Mouse (Mus musculus) c-Kit-negative CD71-positive TER-119-positive erythroid progenitor cells, embryonic 14.5 days (primary cell): ENCODE measurements around the gene Mdk.

ENCODE experiments used
- DNase-seq: peaks from one replicate; pipeline ENCODE4 v3.0.0-alpha.2; 2013; ENCODE audit warnings: low read depth, low spot score

Mdk gene

DNA sequence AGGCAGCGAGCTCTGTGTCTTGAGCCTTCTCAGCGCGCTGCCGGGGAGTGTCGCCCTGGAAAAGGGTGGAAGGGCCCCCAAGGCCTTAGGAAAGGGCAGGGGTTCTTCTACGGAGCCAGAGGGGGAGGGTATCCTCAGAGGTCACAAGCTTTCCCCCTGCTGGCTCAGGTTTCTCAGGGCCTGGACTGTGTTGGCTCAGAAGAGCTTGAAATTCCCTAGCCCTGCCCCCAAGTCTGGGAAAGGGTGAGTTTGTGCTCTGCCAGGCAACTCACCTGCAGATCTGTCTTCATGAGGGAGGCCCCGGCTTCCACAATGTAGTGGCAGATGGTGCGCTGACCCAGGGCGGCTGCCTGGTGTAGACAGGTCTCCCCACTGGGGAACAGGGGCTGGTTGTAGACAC is 1.4 kb upstream of the Mdk start:
- DNase-seq = no peak

DNA sequence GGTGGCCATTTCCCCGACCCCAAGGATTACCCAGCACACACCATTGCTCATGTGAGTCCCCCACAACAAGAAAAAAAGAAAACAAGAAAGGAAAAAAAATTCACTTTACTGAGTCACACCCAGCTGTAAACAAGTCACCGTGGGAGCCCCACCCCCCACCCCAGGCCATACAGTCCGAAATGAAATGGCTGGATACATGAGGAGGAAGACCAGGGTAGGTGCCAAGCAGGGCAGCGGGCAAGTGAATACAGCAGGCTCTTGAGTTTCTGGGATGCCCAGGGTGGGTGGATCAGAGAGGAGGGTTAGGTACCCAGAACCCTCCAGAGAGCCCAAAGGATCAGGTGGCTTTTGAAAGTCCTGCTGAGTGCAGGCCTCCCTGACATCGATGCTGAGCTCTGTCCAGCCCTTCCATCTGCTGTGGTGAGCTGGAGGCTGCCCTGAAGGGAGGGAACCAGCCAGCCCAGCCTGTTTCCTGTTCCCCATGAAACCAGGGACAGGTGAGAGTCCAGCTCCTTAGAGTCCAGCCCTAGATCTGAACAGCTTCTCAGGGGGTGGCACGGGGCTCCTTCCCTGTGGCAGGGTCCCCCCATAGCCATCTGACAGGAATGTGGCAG is 747 bp upstream of the Mdk start:
- DNase-seq = no peak

DNA sequence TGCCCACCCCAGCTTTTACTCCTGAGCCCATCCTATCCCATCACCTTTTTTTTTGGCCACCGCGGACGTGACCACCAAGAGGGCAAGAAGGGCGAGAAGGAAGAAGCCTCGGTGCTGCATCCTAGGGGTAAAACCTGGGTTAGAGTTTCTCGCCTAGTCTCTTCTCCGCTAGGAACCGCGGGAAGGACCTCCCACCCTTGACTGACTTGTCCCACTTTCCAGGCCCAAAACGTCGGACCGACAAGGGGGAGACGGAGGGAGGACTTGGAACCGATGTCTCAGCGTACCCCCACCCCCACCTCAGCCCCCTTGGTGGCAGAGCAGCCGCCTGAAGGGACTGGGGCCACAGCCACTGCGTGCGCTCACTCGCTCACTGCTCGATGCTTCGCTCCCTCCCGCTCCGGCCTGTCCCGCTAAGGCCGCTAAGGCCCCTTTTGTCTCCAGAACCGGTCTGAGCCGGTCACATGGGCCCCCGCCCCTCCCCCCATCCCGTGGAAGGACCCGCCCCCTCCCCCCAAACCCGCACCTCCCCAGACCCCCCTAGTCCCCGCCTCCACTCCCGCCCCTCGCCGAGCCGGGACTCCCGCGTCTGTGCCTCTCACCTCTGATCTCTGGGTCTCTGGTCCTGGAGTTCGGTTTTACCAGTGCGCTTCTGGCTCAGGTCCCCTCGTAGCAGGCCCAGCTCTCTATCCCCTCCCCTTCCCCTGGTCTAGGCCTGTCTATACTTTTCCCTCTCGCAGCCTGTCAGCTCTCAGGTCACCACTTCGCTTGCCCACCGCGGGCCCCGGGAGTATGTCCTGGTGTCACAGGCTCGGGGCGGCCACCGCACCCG is 553 bp downstream of the Mdk start:
- DNase-seq = no peak

DNA sequence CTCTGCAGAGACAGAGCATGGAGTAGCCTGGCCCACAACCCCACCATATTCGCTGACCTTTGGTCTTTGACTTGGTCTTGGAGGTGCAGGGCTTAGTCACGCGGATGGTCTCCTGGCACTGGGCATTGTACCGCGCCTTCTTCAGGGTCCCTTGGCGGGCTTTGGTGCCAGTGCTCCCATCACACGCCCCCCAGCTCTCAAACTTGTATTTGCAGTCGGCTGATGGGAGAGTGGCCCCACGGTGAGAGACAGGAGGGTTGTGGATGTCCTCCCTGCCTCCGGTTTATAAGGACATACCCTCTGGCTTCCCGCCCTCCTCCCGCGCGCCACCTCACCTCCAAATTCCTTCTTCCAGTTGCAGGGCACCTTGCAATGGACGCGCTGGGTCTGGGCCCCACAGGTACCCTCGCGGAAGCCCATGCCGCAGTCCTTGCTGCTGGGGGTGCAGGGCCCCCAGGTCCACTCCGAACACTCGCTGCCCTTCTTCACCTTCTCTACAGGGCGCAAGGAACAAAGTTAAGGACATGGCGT is 1.3 kb downstream of the Mdk start:
- no peak for DNase-seq

DNA sequence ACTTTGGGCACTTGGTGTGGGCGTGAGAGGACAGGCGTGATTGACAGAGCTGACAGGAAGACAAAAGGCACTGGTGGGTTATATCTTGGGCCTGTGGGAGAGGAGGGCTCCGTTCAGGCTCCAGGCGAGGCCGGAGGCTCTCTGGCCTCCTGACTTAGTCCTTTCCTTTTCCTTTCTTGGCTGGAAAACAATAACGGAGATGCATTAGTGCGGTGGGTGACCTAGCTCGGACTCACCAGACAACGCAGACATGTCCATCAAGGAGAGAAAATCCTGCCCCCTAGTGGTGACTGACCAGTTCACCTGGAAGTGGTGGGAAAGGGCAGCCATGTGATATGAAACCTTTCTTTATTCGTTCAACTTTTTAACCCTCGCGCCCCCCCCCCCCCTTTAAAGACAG is 2.2 kb downstream of the Mdk start:
- peak; percentile 43 for DNase-seq

DNA sequence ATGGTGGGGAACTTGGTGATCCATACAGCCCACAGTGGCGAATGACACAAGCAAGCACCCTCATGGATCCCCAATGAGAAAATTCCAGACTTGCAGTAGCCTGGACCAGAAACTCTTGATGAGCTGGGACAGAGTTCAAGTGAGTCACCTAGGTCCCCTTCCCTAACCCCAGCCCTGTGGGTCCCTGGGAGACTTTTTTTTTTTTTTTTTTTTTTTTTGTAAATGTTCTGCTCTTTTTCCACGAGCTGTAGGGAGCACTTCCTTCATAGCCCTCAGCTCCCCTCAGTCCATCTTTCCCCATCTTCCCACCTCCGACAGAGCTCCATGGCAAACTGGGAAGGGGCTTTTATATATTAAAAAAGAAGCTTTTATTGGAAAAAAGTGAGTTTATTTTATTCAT is 2.6 kb downstream of the Mdk start:
- DNase-seq = no peak

DNA sequence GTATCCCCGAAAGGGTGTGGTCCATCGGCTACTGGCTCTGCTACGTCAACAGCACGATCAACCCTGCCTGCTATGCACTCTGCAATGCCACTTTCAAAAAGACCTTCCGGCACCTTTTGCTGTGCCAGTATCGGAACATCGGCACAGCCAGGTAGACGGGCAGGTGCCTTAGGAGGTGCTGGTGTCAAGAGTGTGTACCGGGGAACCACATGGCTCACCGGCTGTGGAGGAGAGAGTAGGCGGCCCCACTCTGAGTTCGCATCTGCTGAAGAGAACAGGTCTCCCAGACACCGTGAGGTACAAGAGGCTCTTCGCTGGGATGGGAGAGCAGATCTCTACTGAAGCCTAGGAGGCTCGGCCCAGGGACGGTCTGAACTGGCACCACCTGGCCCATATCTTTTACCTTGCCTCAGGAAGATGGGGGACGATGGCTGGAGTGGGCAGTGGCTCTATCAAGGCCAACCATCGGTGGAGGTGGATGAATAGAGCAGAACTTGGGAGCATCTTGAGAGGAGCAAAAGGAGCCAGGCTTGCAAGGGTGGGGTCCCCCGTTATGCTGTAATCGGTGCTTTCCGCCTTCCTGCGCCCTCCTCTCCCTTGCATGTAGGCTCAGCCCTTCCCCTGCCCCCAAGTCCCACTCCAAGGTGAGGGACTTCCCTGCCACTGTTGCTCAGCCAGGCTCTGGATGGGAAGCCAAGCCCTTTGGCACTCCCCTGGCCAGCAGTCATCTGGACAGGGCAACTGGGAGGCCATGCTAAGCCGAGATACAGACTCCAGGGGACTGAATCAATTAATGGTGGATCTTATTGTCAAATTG is 3.4 kb downstream of the Mdk start:
- no peak for DNase-seq

DNA sequence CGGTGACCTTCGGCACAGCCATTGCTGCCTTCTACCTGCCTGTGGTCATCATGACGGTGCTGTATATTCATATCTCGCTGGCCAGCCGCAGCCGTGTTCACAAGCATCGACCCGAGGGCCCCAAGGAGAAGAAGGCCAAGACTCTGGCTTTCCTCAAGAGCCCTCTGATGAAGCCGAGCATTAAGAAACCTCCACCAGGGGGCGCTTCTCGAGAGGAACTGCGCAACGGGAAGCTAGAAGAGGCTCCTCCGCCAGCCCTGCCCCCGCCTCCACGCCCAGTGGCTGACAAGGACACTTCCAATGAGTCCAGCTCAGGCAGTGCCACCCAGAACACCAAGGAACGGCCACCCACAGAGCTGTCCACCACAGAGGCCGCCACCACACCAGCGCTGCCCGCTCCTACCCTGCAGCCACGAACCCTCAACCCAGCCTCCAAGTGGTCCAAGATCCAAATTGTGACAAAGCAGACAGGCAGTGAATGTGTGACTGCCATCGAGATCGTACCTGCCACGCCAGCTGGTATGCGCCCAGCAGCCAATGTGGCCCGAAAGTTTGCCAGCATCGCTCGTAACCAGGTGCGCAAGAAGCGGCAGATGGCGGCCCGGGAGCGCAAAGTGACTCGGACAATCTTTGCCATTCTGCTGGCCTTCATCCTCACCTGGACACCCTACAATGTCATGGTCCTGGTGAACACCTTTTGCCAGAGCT is 4.1 kb downstream of the Mdk start:
- DNase-seq = peak; percentile 49

DNA sequence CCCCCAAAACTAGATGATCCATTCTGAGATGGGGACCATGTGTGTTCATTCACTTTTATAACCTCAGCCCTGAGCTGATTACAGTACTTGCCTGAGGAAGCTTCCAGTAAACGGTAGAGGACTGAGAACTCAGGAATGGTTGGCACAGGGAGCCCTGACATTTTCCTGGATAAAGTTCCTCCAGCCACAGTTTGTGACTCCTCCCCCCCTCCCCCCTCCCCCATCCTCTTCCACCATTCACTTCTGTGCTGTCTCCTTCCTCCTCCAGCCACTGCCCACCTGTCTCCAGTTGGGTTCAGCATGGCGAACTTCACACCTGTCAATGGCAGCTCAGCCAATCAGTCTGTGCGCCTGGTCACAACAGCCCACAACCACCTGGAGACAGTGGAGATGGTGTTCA is 5.1 kb downstream of the Mdk start, which contains the start of gene Chrm4:
Gene Chrm4, plus strand, starts transcription at position 301 of the 400 bp plus-strand sequence.
- no peak for DNase-seq

DNA sequence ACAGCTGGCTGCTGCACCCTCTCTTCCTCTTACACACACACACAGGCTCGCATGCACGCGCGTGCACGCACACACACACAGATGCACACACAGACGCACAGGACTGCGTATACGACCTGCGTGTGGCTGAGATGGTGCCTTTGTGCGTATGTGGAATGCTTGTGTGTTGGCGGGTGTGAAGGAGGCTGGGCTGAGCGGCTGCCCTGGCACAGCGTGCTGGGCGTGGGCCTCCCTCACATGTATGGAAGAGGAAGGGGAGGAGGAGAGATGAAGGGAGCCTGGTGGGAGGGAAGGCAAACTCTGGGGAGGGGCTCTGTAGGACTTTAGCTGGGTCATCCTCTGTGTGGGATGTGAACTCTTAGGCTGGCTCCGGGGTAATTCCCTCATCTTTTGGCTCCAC is 6.7 kb downstream of the Mdk start:
- no peak for DNase-seq

DNA sequence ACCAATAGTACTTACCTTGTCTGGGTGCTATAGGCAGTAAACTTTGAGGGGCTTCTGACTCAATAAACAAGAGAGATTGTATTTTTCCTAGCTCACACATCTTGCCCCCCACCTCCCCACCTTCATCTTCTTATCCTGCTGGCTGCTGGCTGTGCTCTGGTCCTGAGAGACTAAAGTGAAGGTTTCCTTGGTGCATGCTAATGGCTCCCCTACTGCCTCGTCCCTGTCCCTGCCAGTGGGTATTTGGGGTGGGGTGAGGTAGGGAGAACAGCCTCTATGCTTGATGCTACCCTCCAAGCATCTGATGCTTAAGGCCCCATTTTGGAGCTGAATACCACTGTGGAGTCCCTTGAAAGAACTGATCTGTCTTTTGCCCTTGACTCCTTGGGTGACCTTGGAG is 7.4 kb downstream of the Mdk start:
- DNase-seq = no peak

DNA sequence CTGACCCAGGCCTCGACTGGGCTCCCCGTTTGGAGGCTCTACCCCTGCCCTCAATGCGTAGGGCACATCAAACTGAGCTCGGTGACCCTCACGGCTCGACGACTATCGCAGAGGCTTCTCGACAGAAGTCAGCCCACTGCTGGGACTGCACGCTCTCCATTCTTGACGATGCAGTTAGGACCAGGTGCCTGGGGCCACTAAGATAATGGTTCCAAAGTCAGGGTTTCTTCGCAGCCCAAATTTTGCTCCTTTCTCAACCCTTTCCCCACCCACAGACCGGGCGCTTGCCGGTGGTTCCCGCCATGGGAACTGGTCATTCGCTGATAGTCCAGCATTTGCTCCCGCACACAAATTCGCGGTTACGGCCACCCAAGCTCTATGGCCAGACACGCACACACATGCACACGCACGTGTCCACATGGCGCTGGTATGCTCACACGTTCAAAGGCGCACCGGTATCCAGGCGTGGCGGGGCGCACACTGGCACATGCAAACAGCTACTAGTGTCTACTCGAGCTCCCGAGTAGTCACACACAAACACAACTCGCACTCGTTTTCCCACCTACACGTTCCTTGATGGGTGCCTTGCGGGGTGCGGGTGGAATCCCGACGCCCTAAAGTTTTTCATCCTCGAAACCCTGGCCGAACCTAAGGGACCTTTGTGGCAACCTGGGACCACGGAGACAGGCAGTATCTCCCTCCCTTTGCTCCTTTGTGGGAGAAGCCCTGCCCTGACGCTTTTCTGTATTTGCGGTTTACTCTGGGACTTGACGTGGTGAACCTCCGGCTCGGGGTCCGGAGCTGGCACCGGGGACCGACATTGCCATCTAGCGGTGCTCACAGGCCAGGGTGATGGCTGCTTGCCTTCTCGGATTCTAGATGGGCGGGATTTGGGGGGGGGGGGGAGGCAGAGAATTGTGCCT is 8.4 kb downstream of the Mdk start:
- no peak for DNase-seq

DNA sequence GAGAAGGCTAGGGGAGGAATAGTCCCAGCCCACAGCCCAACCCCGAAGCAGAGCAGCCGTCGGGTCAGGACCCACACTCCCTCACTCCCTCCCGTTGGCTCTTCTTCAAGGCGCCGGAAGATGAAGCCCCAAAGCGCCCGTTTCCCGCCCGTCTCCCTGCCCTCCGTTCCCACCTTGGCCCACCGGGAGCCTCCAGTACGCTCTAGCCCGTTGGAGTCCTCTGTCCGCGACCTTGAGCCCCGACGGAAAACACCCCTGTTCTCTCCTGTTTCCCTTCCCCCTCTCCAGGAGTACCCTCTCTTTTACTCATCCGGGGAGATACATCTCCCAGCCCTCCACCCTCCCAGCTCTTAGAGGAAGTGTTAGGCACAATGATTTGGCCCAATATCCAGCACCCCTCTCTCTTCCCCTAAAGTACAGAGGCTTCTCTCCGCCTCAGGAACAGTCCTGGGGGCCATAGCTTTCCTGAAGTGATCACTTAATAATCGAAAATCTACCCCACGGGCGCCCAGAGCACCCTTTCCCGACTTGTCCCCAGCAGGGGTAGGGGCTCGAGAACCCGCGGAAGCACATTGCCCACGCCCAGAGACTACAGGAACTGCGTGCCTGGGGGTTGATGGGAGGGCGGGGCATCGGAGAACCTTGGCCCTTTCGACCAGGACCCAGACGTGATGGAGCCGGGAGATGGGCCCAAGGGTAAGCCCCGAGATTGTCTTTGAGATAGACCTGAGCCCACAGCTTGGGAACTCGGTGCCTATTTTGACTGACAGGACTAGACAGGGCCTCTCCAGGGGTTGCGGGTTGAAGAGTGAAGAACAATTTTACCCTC is 9.3 kb downstream of the Mdk start:
- no peak for DNase-seq

DNA sequence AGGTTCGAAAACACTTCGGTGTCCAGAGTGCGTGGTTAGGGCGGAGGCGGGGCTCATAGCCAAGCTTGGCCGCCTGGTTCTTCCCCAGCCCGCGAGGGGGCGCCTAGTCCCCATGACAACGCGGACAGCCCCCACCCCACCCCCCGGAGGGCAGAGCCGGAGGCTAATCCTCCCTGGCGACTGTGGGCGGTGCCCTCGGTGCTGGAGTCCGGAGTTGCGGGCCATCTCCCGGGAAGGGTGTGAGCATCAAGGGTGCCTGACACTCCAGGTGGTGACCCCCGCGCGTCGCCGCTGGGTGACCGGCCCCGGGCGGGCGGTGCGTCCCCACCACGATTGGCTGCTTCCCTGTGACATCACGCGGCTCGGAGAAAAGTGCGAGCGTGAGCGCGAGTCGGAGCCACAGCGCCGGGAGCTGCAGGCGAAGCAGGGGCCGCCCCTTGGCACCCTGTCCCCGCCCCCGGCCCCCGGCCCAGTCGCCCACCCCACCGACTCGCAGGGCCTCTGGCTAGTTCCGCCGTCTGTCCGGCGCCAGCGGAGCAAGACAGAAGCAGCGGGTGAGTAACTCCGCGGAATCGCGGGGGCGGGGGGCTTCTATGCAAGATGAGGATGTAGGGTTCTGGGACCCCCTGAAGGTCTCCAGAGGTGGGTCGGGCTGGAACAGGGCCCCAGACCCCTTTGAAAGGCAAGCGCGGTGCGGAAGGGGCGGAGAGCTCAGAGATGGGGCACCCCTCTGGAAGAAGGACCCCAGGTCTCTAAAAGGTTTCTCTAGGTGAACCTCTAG is 10.1 kb downstream of the Mdk start:
- no peak for DNase-seq

DNA sequence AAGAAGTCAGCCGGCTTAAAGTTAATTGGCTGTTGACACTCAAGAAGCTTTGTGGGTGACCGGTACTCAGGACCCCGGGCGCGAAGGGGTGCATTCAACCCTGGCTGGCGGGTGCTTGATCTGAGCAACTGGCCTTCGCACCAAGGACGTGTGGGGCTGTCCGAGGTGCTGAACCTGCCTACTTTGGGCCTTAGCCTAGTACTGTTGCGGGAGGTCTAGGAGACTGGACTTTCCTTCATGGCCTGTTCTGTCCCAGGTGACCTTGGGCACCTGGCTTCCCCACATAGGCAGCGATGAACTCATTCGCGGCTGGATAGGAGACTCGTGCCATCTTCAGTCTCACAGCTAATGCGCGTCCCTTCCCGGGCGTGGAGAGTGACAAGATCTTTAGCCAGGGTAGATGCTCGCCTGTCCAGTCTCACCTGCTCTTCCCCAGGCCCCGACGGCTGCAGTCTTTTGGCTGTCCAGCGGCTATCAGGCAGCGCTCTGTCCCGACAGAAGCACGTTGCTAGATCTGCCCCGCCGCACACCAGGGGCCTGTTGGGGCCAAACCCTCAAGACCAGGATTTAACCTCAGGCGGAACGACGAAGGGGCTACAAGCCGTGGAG is 10.8 kb downstream of the Mdk start:
- no peak for DNase-seq

DNA sequence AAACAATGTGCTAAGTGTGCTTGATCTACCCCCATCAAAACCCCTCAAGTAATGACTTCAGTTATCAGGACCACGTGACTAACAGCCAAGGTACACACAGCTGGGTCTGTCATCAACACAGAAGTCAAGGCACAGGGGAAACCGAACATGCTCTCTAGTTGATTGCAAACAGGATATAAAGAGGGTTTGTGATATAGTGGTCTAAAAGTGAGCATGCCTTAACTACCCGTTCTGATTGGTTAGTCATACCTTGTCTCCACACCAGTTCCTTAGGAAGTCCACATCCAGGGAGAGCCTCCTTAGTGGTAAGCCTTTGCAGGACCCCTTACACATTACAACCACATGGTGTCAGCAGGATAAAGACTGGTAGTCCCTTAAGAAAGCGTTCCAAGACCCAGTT is 12.0 kb downstream of the Mdk start:
- DNase-seq = no peak

DNA sequence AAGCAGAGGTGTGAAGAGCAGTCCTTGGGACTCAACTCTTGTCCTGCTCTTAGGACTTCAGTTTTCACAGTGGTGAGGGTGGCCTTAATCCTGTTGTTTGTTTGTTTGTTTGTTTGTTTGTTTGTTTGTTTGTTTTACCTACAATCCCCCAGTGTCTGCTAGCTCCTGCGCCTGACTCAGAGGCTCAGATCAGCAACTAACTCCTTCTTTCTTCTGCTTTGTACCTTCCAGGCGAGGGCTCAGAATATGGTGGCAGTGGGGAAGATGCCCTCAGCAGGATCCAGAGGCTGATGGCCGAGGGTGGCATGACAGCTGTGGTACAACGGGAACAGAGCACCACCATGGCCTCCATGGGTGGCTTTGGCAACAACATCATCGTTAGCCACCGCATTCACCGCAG is 15.0 kb downstream of the Mdk start:
- DNase-seq = no peak

DNA sequence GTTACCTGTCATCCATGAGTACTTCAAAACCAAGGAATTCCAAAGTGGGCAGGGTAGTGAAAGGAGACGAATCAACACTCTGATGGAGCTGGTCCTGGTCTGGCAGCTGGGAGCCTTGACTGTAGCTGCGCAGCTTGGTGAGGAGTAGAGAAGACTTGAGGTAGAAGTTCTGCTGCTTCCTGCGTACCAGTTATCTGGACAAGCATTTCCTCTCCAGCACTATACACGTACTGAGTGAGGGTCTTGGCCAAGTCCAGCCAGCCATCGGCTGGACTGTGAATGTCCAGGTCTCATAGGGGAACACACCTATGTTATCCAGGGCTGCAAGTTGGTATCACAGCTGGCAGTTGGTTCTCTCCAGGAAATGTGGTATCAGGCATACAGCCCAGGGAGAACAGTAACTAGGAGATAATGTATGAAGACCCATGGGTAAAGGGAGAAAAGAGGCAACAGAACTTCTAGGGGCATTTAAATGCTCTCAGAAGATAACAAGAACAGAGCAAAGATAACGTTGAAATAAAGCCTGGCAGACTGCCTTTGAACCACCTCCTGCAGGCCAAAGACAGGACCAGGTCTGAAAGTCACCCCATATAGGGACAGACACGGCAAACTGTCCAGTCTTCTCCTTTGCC is 15.6 kb downstream of the Mdk start:
- no peak for DNase-seq
